Mouse (Mus musculus): ENCODE measurements around the gene Wsb1. TPM values are rescaled to one million over a fixed set of nuclear protein-coding genes. Genes with fewer than 3 reads are reported as not detected.

Gene Wsb1
- polyA plus RNA-seq, 1 experiment from 2014 or later: 38.0 TPM

DNA sequence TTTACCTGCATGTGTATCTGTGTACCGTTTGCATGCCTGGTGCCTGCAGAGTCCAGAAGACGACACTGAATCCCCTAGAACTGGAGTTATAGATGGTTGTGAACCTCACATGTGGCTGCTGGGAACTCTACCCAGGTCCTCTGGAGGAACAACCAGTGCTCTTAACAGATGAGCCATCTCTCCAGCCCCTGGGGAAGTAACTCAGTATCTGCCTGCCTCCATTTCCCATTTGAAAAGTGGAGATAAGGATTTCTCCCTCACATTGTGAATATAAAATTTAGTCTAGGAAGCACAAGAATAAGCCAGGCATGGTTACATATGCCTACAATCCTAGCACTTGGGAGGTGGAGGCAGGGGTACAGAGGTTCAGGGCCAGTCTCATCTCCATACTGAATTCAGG is 64.2 kb downstream of the Wsb1 start:
- no peak overlapping the region for H3K4me3 ChIP-seq (replicated peaks)
- ATAC-seq (ENCODE audit: low read depth) (no peak), DNase-seq (no peak)
- H3K27ac ChIP-seq: no peak overlapping the region
- H3K27me3 ChIP-seq: 0 out of 2 replicates have a peak, but pooled peaks cover 3% of the 10 kb centered on the region
- 67% methylated on average over 2 of the region's 2 CpGs for WGBS (ENCODE audit: insufficient replicate concordance)
- H3K4me1 ChIP-seq (replicated peaks): no peaks in the 10 kb centered on the region
- H3K36me3 ChIP-seq: no peaks in the 10 kb centered on the region
- no peaks in the 10 kb centered on the region for H3K9me3 ChIP-seq (replicated peaks)
- H3K4me2 ChIP-seq: no peak overlapping the region
- no peak overlapping the region for H3K9ac ChIP-seq

Other genes with a start within 250 kb of the Wsb1 start
- gene Ksr1, start 108.3 kb downstream of the Wsb1 start, polyA plus RNA-seq (2015; fragmentation: Nextera tagmentation; extraction: Ambion mirVana): 1.8 and 2.3 TPM in 2 replicates
- not detected in 2 replicates for gene Gm9964, start 42.2 kb upstream of the Wsb1 start, polyA plus RNA-seq (2015; fragmentation: Nextera tagmentation; extraction: Ambion mirVana)
- 1.5 and 1.6 TPM in 2 replicates for gene Nf1, start 85.0 kb upstream of the Wsb1 start, polyA plus RNA-seq (2015; fragmentation: Nextera tagmentation; extraction: Ambion mirVana)
- gene Omg, start 249.4 kb upstream of the Wsb1 start, polyA plus RNA-seq (2015; fragmentation: Nextera tagmentation; extraction: Ambion mirVana): not detected in 2 replicates